Mouse (Mus musculus) G1E (cell line): ENCODE results near the gene Fam198b. TPM values are rescaled to one million over a fixed set of nuclear protein-coding genes. Genes with fewer than 3 reads are reported as not detected.

ENCODE experiments used
- ATAC-seq: 2 replicates; pipeline ENCODE4 v1.8.0; 2016; ENCODE audit warnings: mild to moderate bottlenecking; ENCODE audit not compliant: insufficient number of reproducible peaks, poor library complexity, low FRiP score, severe bottlenecking; ENCODE audit errors: extremely low read depth
- DNase-seq: peaks from one replicate; pipeline ENCODE4 v3.0.0; 2012; ENCODE audit warnings: low spot score
- H3K27me3 ChIP-seq: 2 replicates; pipeline ENCODE4 v1.6.1; 2012; ENCODE audit warnings: mild to moderate bottlenecking, low read length, inconsistent platforms; ENCODE audit not compliant: insufficient read depth
- H3K36me3 ChIP-seq: replicated peaks from 2 replicates; pipeline ENCODE3; 2012; ENCODE audit warnings: mild to moderate bottlenecking, inconsistent platforms
- H3K4me1 ChIP-seq: 2 replicates; pipeline ENCODE4 v1.6.1; 2012; ENCODE audit warnings: low read depth, low read length, inconsistent platforms, mixed read lengths; ENCODE audit not compliant: insufficient read depth
- H3K4me3 ChIP-seq: 2 replicates; pipeline ENCODE4 v1.5.1; 2012; ENCODE audit warnings: low read depth, mild to moderate bottlenecking, inconsistent platforms, low read length, moderate library complexity, mixed read lengths
- H3K9me3 ChIP-seq: replicated peaks from 2 replicates; pipeline ENCODE4 v1.6.1; 2012; ENCODE audit warnings: inconsistent platforms
- CTCF ChIP-seq: IDR thresholded peaks from 2 replicates; pipeline ENCODE4 v1.5.1; 2012; ENCODE audit warnings: low read depth, low read length, inconsistent platforms, mixed read lengths
- GATA1 ChIP-seq: IDR thresholded peaks from 2 replicates; pipeline ENCODE4 v1.6.1; 2012; ENCODE audit warnings: borderline replicate concordance, low read length, inconsistent platforms, mixed read lengths
- GATA2 ChIP-seq: IDR thresholded peaks from 2 replicates; pipeline ENCODE4 v1.6.1; 2012; ENCODE audit warnings: low read depth, low read length, inconsistent platforms, borderline replicate concordance
- POLR2AphosphoS5 ChIP-seq: IDR thresholded peaks from 2 replicates; pipeline ENCODE4 v1.6.1; 2012; ENCODE audit warnings: low read depth, low read length, inconsistent platforms; ENCODE audit not compliant: insufficient replicate concordance
- TAL1 ChIP-seq: conservative IDR thresholded peaks from 2 replicates; pipeline ENCODE4 v1.6.1; 2012; ENCODE audit warnings: low read depth, low read length, inconsistent platforms, mixed read lengths
- polyA plus RNA-seq: library from polyadenylated mRNA; stranded (reverse); fragments of >175 nt; gene quantifications from 2 replicates; pipeline ENCODE4 v1.2.3, GENCODE M21; 2012
- total RNA-seq, 2 experiments: library from RNA; stranded (forward) in 1 of 2; stranded (reverse) in 1 of 2; fragments of 200-1000 nt in 1 of 2; fragments of >200 nt in 1 of 2; fragmentation: Nextera tagmentation in 1 of 2; gene quantifications; 2 replicates each; pipeline ENCODE4 v1.2.3; 2014 to 2017

The Fam198b gene
- total and polyA plus RNA-seq, 3 experiments: 3.6 to 207 (median 102) TPM

GRCm38 (mm10) chr3:79879246-79879645 is 5.1 kb upstream of the Fam198b start:
- no peaks in the 10 kb centered on the region for H3K9me3 ChIP-seq
- no peak for TF ChIP-seq GATA2
- TF ChIP-seq CTCF: no peak
- no peak for TF ChIP-seq GATA1
- H3K4me3 ChIP-seq: no peak overlapping the region
- peaks cover 14% of the 10 kb centered on the region for H3K4me1 ChIP-seq
- DNase-seq (no peak), ATAC-seq (no peak)
- peaks cover 18% of the 10 kb centered on the region for H3K27me3 ChIP-seq
- H3K36me3 ChIP-seq: no peaks in the 10 kb centered on the region

GRCm38 (mm10) chr3:79881645-79882044 is 2.7 kb upstream of the Fam198b start:
- peaks cover 7% of the 10 kb centered on the region for H3K36me3 ChIP-seq
- no peak for TF ChIP-seq CTCF
- no peak for TF ChIP-seq POLR2AphosphoS5
- TF ChIP-seq GATA1: no peak
- TF ChIP-seq GATA2: no peak
- TF ChIP-seq TAL1: no peak

GRCm38 (mm10) chr3:79883092-79883491 is 1.2 kb upstream of the Fam198b start:
- Histone ChIP-seq H3K4me1 (peaks cover 41% of the 10 kb centered on the region), H3K9me3 (no peaks in the 10 kb centered on the region), H3K36me3 (peaks cover 20% of the 10 kb centered on the region), H3K4me3 (no peak overlapping the region), H3K27me3 (peaks cover 7% of the 10 kb centered on the region; the same call in 1 of the 2 replicates)
- peak; percentile 68 for DNase-seq
- no peak for TF ChIP-seq TAL1
- TF ChIP-seq GATA1: no peak
- TF ChIP-seq CTCF: peak; percentile 84
- TF ChIP-seq POLR2AphosphoS5: no peak
- no peak for TF ChIP-seq GATA2
- ATAC-seq: peak; percentile 16; the same call in 1 of the 2 replicates

More at GRCm38 (mm10) chr3:79881645-79882044, 2.7 kb upstream of the Fam198b start:
- no peaks in the 10 kb centered on the region for H3K9me3 ChIP-seq
- H3K4me3 ChIP-seq: no peak overlapping the region
- peaks cover 7% of the 10 kb centered on the region; the same call in 1 of the 2 replicates for H3K27me3 ChIP-seq
- ATAC-seq: no peak
- peaks cover 27% of the 10 kb centered on the region for H3K4me1 ChIP-seq
- DNase-seq: no peak

- Histone ChIP-seq H3K36me3 (peaks cover 33% of the 10 kb centered on the region), H3K27me3 (no peaks in the 10 kb centered on the region), H3K4me1 (peaks cover 52% of the 10 kb centered on the region), H3K9me3 (no peaks in the 10 kb centered on the region), H3K4me3 (peak overlapping the region; percentile 70)
- peak; percentile 11; the same call in 1 of the 2 replicates for ATAC-seq
- no peak for TF ChIP-seq POLR2AphosphoS5
- TF ChIP-seq TAL1: no peak
- TF ChIP-seq CTCF: peak; percentile 45
- TF ChIP-seq GATA2: no peak
- peak; percentile 24 for DNase-seq
Observed at GRCm38 (mm10) chr3:79884761-79885189, 442 bp downstream of the Fam198b start.

- DNase-seq (peak; percentile 25), ATAC-seq (no peak)
- peaks cover 33% of the 10 kb centered on the region for H3K36me3 ChIP-seq
- H3K27me3 ChIP-seq: no peaks in the 10 kb centered on the region
- H3K9me3 ChIP-seq: no peaks in the 10 kb centered on the region
- TF ChIP-seq TAL1 (no peak), CTCF (no peak), POLR2AphosphoS5 (no peak), GATA1 (no peak), GATA2 (no peak)
- peaks cover 52% of the 10 kb centered on the region for H3K4me1 ChIP-seq
- peak overlapping the region; percentile 74 for H3K4me3 ChIP-seq
Observed at GRCm38 (mm10) chr3:79885686-79886356, 1.5 kb downstream of the Fam198b start.

- H3K27me3 ChIP-seq: no peaks in the 10 kb centered on the region
- DNase-seq (no peak), ATAC-seq (peak; percentile 22; the same call in 1 of the 2 replicates)
- peaks cover 52% of the 10 kb centered on the region for H3K4me1 ChIP-seq
- peaks cover 33% of the 10 kb centered on the region for H3K36me3 ChIP-seq
- no peak for TF ChIP-seq GATA2
- no peak for TF ChIP-seq GATA1
- no peak for TF ChIP-seq TAL1
- TF ChIP-seq POLR2AphosphoS5: no peak
- no peak for TF ChIP-seq CTCF
- H3K9me3 ChIP-seq: 0 out of 2 replicates have a peak, but pooled peaks cover under 1% of the 10 kb centered on the region
- H3K4me3 ChIP-seq: peak overlapping the region; percentile 74
Observed at GRCm38 (mm10) chr3:79886357-79887091, 2.2 kb downstream of the Fam198b start.
